Mouse (Mus musculus) activated CD4-positive, CD25-positive, alpha-beta regulatory T cell, adult 4 months (primary cell): ENCODE data around the gene Nav3. TPM values are rescaled to one million over a fixed set of nuclear protein-coding genes. Genes with fewer than 3 reads are reported as not detected.
"Not testable (repeated sequence)": the region's sequence is repeated elsewhere in the genome, so short reads cannot be mapped to it uniquely, and the experiment has no call there.

ENCODE experiments used
- ATAC-seq: one replicate; pipeline ENCODE4 v1.8.0; 2017
- polyA plus RNA-seq, 2 experiments: library from polyadenylated mRNA; unstranded; fragments of 100-300 nt; shearing (Covaris generic); gene quantifications; one replicate each; pipeline ENCODE4 v1.2.1; 2017

Nav3 gene
- polyA plus RNA-seq, 2 experiments from 2014 or later, result 0.36 TPM; not detected in 1

- no peak for ATAC-seq
Observed at GRCm38 (mm10) chr10:110037547-110037946, 418.5 kb downstream of the Nav3 start.

- no peak for ATAC-seq
Observed at GRCm38 (mm10) chr10:110034582-110035099, 421.4 kb downstream of the Nav3 start.

GRCm38 (mm10) chr10:110024897-110025296, 431.1 kb downstream of the Nav3 start:
- not testable (repeated sequence) for ATAC-seq

GRCm38 (mm10) chr10:110022100-110022499, 433.9 kb downstream of the Nav3 start:
- ATAC-seq, result no peak

GRCm38 (mm10) chr10:110019266-110019866, 436.6 kb downstream of the Nav3 start:
- no peak for ATAC-seq

GRCm38 (mm10) chr10:110001328-110001727, 454.7 kb downstream of the Nav3 start:
- not testable (repeated sequence) for ATAC-seq

GRCm38 (mm10) chr10:110000755-110001247, 455.2 kb downstream of the Nav3 start:
- ATAC-seq, result no peak

- no peak for ATAC-seq
Observed at GRCm38 (mm10) chr10:109999904-110000303, 456.1 kb downstream of the Nav3 start.

- no peak for ATAC-seq
Observed at GRCm38 (mm10) chr10:109994302-109994701, 461.7 kb downstream of the Nav3 start.

- ATAC-seq, result no peak
Observed at GRCm38 (mm10) chr10:109985824-109986485, 470.0 kb downstream of the Nav3 start.

- no peak for ATAC-seq
Observed at GRCm38 (mm10) chr10:109976351-109976750, 479.7 kb downstream of the Nav3 start.

GRCm38 (mm10) chr10:109974177-109974576, 481.8 kb downstream of the Nav3 start:
- no peak for ATAC-seq

GRCm38 (mm10) chr10:109973483-109973882, 482.5 kb downstream of the Nav3 start:
- no peak for ATAC-seq

- ATAC-seq, result no peak
Observed at GRCm38 (mm10) chr10:109950296-109950695, 505.7 kb downstream of the Nav3 start.

- ATAC-seq, result no peak
Observed at GRCm38 (mm10) chr10:109929319-109929622, 526.7 kb downstream of the Nav3 start.

GRCm38 (mm10) chr10:109928547-109929318, 527.3 kb downstream of the Nav3 start:
- no peak for ATAC-seq

GRCm38 (mm10) chr10:109926149-109926548, 529.9 kb downstream of the Nav3 start:
- ATAC-seq, result no peak

- ATAC-seq, result no peak
Observed at GRCm38 (mm10) chr10:109924136-109924535, 531.9 kb downstream of the Nav3 start.

- no peak for ATAC-seq
Observed at GRCm38 (mm10) chr10:109921368-109921767, 534.6 kb downstream of the Nav3 start.

GRCm38 (mm10) chr10:109920607-109921187, 535.3 kb downstream of the Nav3 start:
- ATAC-seq, result no peak

- ATAC-seq, result no peak
Observed at GRCm38 (mm10) chr10:109919515-109919914, 536.5 kb downstream of the Nav3 start.

GRCm38 (mm10) chr10:109907206-109907605, 548.8 kb downstream of the Nav3 start:
- ATAC-seq, result no peak

GRCm38 (mm10) chr10:109906413-109906785, 549.6 kb downstream of the Nav3 start:
- ATAC-seq, result no peak
